Mouse (Mus musculus) thymus, adult 2 months (tissue): Measurements from ENCODE around the gene Ntn4.

ENCODE experiments used
- CTCF ChIP-seq: fragments of 200-500 bp; IDR thresholded peaks from 2 replicates; pipeline ENCODE4 v1.5.1; 2012; ENCODE audit warnings: mild to moderate bottlenecking, control low read depth, low read length, moderate library complexity, borderline replicate concordance; ENCODE audit not compliant: control insufficient read depth, poor library complexity, insufficient read depth; ENCODE audit errors: extremely low read depth
- POLR2A ChIP-seq: fragments of 200-500 bp; IDR thresholded peaks from 2 replicates; pipeline ENCODE4 v1.6.1; 2012; ENCODE audit warnings: mild to moderate bottlenecking, low read length, control low read depth, moderate library complexity; ENCODE audit not compliant: control insufficient read depth, poor library complexity, insufficient read depth; ENCODE audit errors: extremely low read depth

GRCm38 (mm10) chr10:93721625-93722337 lies 81.3 kb downstream of the Ntn4 start:
- no peak for TF ChIP-seq CTCF
- no peak for TF ChIP-seq POLR2A
